Mouse (Mus musculus) lung, postnatal 25 days (tissue): ENCODE measurements around the gene Diaph2.
"Not testable (repeated sequence)": the region's sequence is repeated elsewhere in the genome, so short reads cannot be mapped to it uniquely, and the experiment has no call there.

Experiments
- DNase-seq: peaks from one replicate; pipeline ENCODE4 v3.0.0; 2022; ENCODE audit warnings: low spot score

The Diaph2 gene

GRCm38 (mm10) chrX:130287032-130287431 lies 537.5 kb downstream of the Diaph2 start:
- no peak for DNase-seq

GRCm38 (mm10) chrX:130289775-130290174 lies 540.2 kb downstream of the Diaph2 start:
- no peak for DNase-seq

GRCm38 (mm10) chrX:130350808-130351435 lies 601.4 kb downstream of the Diaph2 start:
- no peak for DNase-seq

- DNase-seq, result no peak
Measured at GRCm38 (mm10) chrX:130351480-130351879, 601.9 kb downstream of the Diaph2 start.

GRCm38 (mm10) chrX:130393508-130394145 lies 644.1 kb downstream of the Diaph2 start:
- DNase-seq, result no peak

- no peak for DNase-seq
Measured at GRCm38 (mm10) chrX:130403214-130403613, 653.7 kb downstream of the Diaph2 start.

- DNase-seq, result not testable (repeated sequence)
Measured at GRCm38 (mm10) chrX:130407471-130407870, 657.9 kb downstream of the Diaph2 start.

GRCm38 (mm10) chrX:130408985-130409384 lies 659.4 kb downstream of the Diaph2 start:
- no peak for DNase-seq

- no peak for DNase-seq
Measured at GRCm38 (mm10) chrX:130423134-130423533, 673.6 kb downstream of the Diaph2 start.

- DNase-seq, result no peak
Measured at GRCm38 (mm10) chrX:130451822-130452487, 702.4 kb downstream of the Diaph2 start.

- no peak for DNase-seq
Measured at GRCm38 (mm10) chrX:130452488-130452823, 702.9 kb downstream of the Diaph2 start.

- DNase-seq, result peak; percentile 1
Measured at GRCm38 (mm10) chrX:130473133-130473532, 723.6 kb downstream of the Diaph2 start.

- DNase-seq, result no peak
Measured at GRCm38 (mm10) chrX:130480877-130481276, 731.3 kb downstream of the Diaph2 start.

- no peak for DNase-seq
Measured at GRCm38 (mm10) chrX:130502680-130503464, 753.3 kb downstream of the Diaph2 start.

- DNase-seq, result no peak
Measured at GRCm38 (mm10) chrX:130503465-130503860, 753.9 kb downstream of the Diaph2 start.

GRCm38 (mm10) chrX:130505626-130506025 lies 756.1 kb downstream of the Diaph2 start:
- DNase-seq, result no peak
